Mouse (Mus musculus): ENCODE measurements around the gene Gm3252. TPM values are rescaled to one million over a fixed set of nuclear protein-coding genes. Genes with fewer than 3 reads are reported as not detected.
"Not testable (repeated sequence)": the region's sequence is repeated elsewhere in the genome, so short reads cannot be mapped to it uniquely, and the experiment has no call there.

The Gm3252 gene
- under 1 TPM in 1 of 2 experiments, not detected in 1; 0.15 TPM for total RNA-seq (2021)

DNA sequence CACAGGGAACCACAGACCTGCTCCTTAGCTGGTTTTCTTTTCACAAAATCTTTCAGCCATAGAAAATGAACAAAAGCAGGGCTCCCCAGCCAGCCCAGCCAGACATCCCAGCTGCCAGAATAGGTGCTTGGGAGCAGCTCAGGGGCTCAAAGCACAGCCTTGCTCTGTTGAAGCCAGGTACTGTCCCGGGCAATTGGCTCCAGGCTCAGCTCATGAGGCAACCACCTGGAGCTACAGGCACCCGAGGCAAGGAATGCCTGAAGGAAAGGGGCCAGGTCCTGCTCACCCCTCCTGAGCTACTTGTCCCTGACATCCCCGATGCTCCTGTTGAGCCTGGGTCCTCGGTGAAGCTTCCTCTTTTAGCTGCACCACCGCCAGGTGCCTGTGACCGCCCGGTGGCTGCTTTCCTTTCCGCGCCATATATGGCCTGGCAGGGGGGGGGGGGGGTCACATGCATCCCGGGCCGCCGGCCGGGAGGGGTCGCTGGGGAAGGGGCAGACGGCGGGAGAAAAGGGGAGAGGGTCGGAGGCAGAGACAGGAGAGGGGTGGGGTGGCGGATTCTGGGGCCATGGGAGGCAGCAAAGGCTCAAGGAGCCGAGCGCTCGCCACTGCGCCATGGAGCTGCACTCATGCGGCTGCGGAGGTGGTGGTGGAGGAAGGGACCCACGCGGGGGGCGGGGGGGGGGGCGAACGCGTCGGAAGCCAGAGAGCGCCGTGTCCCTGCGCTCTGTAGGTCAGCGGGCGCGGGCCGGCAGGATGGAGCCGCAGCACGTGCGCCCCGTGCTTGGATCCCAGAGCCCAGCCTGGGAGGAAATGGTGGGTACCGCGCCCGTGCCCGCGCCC lies at the start of gene Gm3252:
Gene Gm3252, plus strand, starts transcription at position 738 of the 843 bp plus-strand sequence.
- DNase-seq (ENCODE audit: extremely low spot score in 1 of 2, low spot score in 1 of 2) = not testable (repeated sequence)

DNA sequence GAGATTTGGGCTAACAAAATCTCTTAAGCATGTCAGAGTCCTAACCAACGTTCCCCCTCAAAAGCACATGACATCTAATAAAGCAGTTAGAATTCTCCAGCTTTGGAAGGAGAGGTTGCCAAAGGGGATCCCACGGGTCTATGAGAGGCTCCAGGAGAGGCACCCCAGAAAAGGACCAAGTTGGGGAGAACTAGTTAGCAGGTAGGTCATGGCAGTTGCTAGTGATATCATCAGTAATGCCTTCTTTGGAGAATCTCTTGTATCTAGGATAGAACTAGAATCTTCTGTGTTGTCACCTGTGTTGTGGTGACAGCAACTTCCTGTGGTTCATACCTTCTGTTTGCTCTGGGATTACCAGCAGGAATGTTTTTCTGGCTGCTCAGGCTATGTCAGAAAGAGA lies 17.6 kb upstream of the Gm3252 start, which contains the start of gene Gm7876:
Gene Gm7876, plus strand, starts transcription at position 301 of the 400 bp plus-strand sequence.
- DNase-seq (ENCODE audit: extremely low spot score in 1 of 2, low spot score in 1 of 2) = not testable (repeated sequence)

DNA sequence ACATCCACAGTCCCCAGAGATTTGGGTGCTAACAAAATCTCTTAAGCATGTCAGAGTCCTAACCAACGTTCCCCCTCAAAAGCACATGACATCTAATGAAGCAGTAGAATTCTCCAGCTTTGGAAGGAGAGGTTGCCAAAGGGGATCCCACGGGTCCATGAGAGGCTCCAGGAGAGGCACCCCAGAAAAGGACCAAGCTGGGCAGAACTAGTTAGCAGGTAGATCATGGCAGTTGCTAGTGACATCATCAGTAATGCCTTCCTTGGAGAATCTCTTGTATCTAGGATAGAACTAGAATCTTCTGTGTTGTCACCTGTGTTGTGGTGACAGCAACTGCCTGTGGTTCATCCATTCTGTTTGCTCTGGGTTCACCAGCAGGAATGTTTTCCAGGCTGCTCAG lies 49.5 kb downstream of the Gm3252 start, which contains the start of gene Gm9602:
Gene Gm9602, plus strand, starts transcription at position 301 of the 400 bp plus-strand sequence.
- not testable (repeated sequence) for DNase-seq (ENCODE audit: extremely low spot score in 1 of 2, low spot score in 1 of 2)

Other genes with a start within 250 kb of the Gm3252 start
- gene Gm3182, start 245.0 kb upstream of the Gm3252 start, total RNA-seq (2021) = not detected
- not detected for gene Gm3047, start 171.4 kb upstream of the Gm3252 start, total RNA-seq (2021)
- gene Gm8159, start 94.4 kb upstream of the Gm3252 start, total RNA-seq (2021) = under 1 TPM; 0.39 to 0.61 TPM
- under 1 TPM in 1 of 2 experiments, not detected in 1; 0.42 TPM for gene Gm3239, start 62.6 kb upstream of the Gm3252 start, total RNA-seq (2021)
- gene Gm7876, start 17.5 kb upstream of the Gm3252 start, total RNA-seq (2021) = under 1 TPM in 1 of 2 experiments, not detected in 1; 0.17 TPM
- gene Gm9602, start 49.6 kb downstream of the Gm3252 start, total RNA-seq (2021) = not detected
- not detected for gene Gm3269, start 111.3 kb downstream of the Gm3252 start, total RNA-seq (2021)
- gene Gm3264, start 128.8 kb downstream of the Gm3252 start, total RNA-seq (2021) = 10 to 100 TPM in 1 of 2 experiments, 1 to 10 TPM in 1; 9.0 to 11.8 TPM
- not detected for gene Gm3278, start 165.6 kb downstream of the Gm3252 start, total RNA-seq (2021)

All from layer of hippocampus, postnatal 25 days (tissue).